Mouse (Mus musculus): ENCODE data around the gene Cchcr1.

Gene Cchcr1

GRCm38 (mm10) chr17:35516652-35517500 lies at the start of gene Cchcr1, which contains the start of gene Tcf19:
Gene Cchcr1 (plus strand): TSS chr17:35517100.
Gene Tcf19 (minus strand): TSS chr17:35516824.
- TF ChIP-seq GATA4 (IDR thresholded peaks at IDR 0.05; ENCODE audit: insufficient replicate concordance, low read length): no peak

GRCm38 (mm10) chr17:35469842-35470751 lies 46.8 kb upstream of the Cchcr1 start, which contains the start of gene H2-Q10:
Gene H2-Q10 (plus strand): TSS chr17:35470089.
- TF ChIP-seq GATA4 (IDR thresholded peaks at IDR 0.05; ENCODE audit: insufficient replicate concordance, low read length): no peak; the same call in 1 of the 2 replicates

- TF ChIP-seq GATA4 (IDR thresholded peaks at IDR 0.05; ENCODE audit: insufficient replicate concordance, low read length): no peak
Measured at GRCm38 (mm10) chr17:35484066-35484465, 32.8 kb upstream of the Cchcr1 start.

- no peak for TF ChIP-seq GATA4 (IDR thresholded peaks at IDR 0.05; ENCODE audit: insufficient replicate concordance, low read length)
Measured at GRCm38 (mm10) chr17:35485702-35486101, 31.2 kb upstream of the Cchcr1 start.

GRCm38 (mm10) chr17:35486726-35487125 lies 30.2 kb upstream of the Cchcr1 start:
- TF ChIP-seq GATA4 (IDR thresholded peaks at IDR 0.05; ENCODE audit: insufficient replicate concordance, low read length): no peak

- no peak for TF ChIP-seq GATA4 (IDR thresholded peaks at IDR 0.05; ENCODE audit: insufficient replicate concordance, low read length)
Measured at GRCm38 (mm10) chr17:35488041-35488440, 28.9 kb upstream of the Cchcr1 start.

GRCm38 (mm10) chr17:35490320-35490719 lies 26.6 kb upstream of the Cchcr1 start:
- TF ChIP-seq GATA4 (IDR thresholded peaks at IDR 0.05; ENCODE audit: insufficient replicate concordance, low read length): no peak

GRCm38 (mm10) chr17:35497124-35497523 lies 19.8 kb upstream of the Cchcr1 start:
- no peak for TF ChIP-seq GATA4 (IDR thresholded peaks at IDR 0.05; ENCODE audit: insufficient replicate concordance, low read length)

- TF ChIP-seq GATA4 (IDR thresholded peaks at IDR 0.05; ENCODE audit: insufficient replicate concordance, low read length): no peak
Measured at GRCm38 (mm10) chr17:35502226-35502625, 14.7 kb upstream of the Cchcr1 start.

GRCm38 (mm10) chr17:35502762-35503161 lies 14.1 kb upstream of the Cchcr1 start:
- TF ChIP-seq GATA4 (IDR thresholded peaks at IDR 0.05; ENCODE audit: insufficient replicate concordance, low read length): no peak

- no peak for TF ChIP-seq GATA4 (IDR thresholded peaks at IDR 0.05; ENCODE audit: insufficient replicate concordance, low read length)
Measured at GRCm38 (mm10) chr17:35503849-35504248, 13.1 kb upstream of the Cchcr1 start.

- no peak for TF ChIP-seq GATA4 (IDR thresholded peaks at IDR 0.05; ENCODE audit: insufficient replicate concordance, low read length)
Measured at GRCm38 (mm10) chr17:35504628-35505481, 12.0 kb upstream of the Cchcr1 start.

- TF ChIP-seq GATA4 (IDR thresholded peaks at IDR 0.05; ENCODE audit: insufficient replicate concordance, low read length): no peak
Measured at GRCm38 (mm10) chr17:35505776-35506175, 11.1 kb upstream of the Cchcr1 start, which contains the start of gene Pou5f1. Gene Pou5f1 (plus strand): TSS chr17:35506018.

- no peak for TF ChIP-seq GATA4 (IDR thresholded peaks at IDR 0.05; ENCODE audit: insufficient replicate concordance, low read length)
Measured at GRCm38 (mm10) chr17:35506881-35507280, 10.0 kb upstream of the Cchcr1 start.

Measured in liver, adult (tissue).